Mouse (Mus musculus) frontal cortex, postnatal 14 days (tissue): ENCODE measurements around the gene Klhl42.

Source experiments
- DNase-seq, 2 experiments: peaks; one replicate each; pipeline ENCODE4 v3.0.0; 2022; ENCODE audit warnings: low spot score in 2 of 2

Klhl42 gene

DNA sequence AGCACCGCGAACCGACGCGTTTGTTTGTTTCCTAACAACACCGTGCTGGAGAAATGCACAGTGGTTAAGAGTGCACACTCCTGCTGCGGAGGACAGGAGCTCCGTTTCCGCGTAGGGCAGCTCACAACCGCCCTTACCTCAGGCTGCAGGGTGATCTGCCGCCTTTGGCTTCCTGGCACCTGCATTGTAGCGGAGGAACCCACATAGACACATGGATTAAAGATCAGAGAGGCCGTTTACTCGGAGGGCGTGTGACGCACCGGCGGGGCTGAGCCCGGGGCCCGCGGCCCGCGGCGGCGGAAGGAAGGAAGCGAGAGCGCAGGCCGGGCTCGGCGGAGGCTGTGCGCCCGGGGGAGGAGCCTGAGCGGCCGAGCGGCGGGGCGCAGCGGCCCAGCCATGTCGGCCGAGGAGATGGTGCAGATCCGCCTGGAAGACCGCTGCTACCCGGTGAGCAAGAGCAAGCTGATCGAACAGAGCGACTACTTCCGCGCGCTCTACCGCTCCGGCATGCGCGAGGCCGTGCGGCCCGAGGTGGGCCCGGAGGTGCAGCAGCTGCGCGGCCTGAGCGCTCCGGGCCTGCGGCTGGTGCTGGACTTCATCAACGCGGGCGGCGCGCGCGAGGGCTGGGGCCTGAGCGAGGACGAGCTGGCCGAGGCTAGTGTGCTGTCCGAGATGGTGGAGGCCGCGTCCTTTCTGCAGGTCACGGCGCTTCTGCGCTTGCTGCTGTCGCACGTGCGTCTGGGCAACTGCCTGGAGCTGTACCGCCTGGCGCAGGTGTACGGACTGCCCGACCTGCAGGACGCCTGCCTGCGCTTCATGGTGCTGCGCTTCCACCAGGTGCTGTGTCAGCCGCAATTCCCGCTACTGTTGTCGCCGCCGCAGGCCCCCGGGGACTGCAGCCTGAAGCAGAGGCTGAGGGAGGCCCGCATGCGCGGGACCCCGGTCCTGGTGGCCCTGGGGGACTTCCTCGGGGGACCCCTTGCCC, at the start of gene Klhl42:
Gene Klhl42 (plus strand): TSS at position 244 of the 985 bp plus-strand sequence.
- DNase-seq: peak; percentile 47 to 60

DNA sequence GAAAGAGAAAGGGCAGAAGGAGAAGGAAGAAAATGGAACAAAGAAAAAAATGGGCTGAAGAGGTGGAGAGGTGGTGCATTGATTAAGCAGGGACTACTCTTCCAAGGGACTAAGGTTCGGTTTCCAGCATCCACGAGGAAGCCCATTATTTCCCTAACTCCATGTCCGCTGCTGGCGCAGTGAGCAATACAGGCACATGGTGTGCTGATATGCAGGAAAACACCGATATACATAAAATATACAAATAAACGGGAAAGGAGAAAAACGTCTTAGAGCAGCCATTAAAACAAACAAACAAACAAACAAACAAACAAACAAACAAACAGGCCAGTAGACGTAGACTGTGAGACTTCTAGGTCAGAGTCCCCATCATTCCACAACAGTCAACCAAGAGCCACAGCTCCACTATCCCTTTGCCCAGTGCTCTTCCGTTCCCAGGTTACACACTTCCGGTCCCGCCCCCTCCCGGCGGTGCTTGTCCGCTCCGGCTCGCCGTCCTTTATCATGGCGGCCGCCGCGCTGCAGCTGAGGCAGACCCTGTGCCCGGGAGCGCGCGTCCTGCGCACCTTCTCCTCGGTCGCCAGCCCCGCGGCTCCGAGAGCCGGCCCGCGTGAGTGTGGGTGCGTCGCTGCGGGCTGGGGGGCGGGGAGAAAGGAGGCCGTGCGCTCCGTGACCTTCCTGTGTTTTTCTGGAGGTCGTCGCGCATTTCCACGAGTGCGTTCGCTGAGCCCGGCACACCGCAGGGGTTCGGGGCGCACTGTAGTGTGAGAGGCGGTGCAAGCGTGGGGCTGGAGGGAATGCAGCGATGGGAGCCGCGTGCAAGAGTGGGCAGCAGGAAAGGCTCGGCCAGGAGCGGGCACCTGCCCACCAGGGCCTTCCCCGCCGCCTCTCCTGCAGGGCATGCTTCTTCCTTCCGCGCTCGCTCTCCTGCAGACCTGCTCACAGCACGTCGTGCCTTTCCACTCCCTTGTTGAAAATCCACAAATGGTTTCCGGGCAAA, 48.6 kb upstream of the Klhl42 start, which contains the start of gene Mrps35:
Gene Mrps35 (plus strand): TSS at position 474 of the 1,000 bp plus-strand sequence.
- DNase-seq: peak; percentile 73 to 84

DNA sequence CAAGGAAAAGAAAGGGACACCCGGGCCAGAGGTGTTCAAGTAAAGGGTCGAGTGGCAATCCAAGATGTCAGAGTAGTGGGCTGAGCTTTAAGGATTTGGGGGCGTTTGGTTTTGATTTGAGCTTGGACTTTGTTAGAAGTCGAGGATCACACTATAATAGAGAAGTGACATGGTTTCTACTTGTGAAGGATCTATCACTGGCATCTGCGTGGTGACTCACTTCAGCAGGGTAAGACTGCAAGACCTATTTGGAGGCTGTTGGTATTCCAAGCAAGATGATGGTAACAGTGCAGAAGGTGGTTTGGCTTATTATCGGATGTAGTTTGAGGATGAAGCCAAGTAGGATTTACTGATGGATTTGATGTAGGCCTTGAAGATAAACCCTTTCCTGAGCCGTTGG, 47.5 kb upstream of the Klhl42 start:
- no peak for DNase-seq

DNA sequence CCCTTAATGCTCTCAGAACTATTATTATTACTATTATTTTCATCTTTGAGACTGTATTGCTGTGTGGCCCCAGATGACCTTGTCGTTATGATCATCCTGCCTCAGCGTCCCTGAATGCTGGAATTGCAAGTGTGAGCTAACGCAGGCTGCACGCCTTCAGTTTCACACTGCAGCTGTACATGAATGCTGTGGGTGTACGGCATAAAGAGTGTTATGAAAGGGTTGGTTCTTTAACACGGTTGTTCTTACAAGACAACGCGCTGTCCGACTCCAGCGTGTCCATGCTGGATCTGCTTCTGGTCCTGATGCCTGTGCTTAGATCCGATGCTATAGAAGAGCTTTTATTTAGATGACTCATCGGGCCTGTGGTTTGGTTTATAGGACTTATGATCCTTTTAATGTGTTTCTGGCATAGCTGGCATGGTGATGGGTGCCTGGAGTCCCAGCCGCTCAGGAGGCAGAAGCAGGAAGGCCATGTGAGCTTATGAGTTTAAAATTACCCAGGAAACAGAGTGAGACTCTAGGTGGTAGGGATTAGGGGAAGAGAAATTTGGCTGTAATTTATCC, 41.9 kb upstream of the Klhl42 start:
- DNase-seq: no peak

DNA sequence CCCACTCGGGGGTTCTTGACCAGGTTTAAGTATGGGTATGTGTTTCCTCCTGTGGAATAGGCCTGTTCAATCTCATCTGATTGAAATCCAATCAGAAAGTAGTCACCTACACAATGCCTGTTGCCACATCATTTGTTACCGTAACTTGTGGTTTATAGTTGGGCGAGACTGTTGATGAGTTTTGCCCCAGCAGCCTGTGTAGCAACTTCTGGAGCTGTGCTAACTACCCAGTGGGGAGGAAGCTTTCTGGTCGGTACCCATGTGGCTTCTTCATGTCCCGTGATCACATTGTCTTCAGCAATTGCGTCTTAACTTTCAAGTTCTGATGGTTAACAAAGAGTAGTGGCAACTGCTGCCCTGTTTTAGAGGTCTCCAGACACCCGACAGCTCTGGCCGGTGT, 39.5 kb upstream of the Klhl42 start:
- DNase-seq: no peak

DNA sequence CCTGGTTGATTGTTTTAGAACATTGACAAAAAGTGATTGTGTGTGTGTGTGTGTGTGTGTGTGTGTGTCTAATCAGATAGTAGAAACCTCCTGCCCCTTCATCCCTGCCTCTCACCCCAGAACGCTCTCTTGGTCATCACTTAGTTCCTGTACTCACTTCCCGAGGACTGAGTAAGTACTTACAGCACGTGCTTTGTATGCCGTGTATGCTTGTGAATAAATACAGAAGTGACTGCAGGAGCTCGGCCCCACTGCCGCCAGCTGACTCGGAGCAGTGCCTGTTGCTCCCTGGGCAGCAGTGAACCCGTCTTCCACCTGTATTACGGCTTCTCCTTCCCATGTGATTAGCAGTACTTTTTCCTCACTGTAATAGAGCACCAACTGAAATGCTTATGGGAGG, 38.7 kb upstream of the Klhl42 start:
- DNase-seq: no peak

DNA sequence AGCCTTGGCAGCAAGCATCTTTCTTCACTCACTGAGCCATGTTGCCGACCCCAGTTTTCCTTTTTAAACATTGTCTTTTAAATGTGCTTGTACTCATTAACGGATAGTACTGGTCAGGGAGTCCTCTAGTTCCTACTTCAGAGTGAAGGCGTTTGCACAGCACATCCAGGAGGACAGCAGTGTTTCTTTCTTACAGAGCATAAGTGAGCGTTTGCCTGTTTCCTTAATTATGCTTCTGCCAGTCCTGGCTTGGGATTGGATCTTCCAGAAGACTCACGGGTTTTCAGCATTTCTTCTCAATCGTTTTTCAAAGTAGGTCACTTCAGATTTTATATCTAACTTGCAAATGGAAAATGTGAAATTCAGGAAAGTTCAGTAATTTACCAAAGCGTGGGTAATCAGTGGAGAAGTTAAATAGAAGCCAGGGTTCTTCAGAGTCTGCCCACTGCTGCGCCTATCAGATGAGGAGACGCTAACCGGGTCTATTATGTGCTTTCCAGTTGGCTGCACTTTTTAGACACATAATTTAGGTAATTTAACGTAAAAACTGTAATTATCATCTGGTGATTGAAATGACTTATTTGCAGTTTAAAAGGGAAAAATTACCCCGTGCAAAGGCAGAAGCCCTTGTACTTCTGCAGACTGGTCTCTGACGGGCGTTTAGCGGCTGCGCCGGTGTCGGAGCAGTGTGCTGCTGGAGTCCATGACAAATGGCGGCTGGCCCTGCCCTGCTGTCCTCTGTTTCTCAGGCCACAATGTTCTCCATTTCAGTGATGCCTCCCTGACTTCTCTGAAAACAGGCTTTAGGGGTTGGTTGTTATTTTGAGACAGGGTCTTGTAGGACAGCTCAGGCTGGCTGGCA, 37.2 kb upstream of the Klhl42 start:
- no peak for DNase-seq

DNA sequence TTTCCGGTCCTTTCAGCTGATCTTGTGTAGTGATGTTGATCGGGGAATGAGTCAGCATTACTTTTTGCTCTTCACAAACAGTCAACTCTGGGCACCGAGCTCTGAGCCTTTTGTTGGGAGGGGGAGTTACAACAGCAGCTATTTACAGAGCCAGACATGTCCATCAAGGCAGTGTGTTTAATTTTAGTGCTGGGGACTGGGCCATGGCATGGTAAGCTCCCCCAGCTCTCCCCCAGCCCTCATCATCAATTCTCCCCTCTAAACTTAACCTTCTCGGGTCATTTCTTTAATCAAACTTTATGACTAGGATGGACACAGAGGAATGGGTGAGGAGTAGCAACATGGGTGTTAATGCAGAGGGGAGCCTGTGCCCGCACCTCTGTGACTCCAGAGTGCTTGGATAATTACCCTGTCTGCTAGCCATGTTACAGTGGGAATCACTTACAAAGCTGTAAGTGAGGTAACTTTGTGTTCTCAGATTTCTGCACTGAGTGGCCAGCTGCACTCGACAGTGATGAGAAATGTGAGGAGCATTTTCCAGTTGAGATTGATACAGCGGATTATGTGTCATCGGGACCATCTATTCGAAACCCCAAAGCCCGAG, 35.7 kb upstream of the Klhl42 start:
- DNase-seq: no peak

DNA sequence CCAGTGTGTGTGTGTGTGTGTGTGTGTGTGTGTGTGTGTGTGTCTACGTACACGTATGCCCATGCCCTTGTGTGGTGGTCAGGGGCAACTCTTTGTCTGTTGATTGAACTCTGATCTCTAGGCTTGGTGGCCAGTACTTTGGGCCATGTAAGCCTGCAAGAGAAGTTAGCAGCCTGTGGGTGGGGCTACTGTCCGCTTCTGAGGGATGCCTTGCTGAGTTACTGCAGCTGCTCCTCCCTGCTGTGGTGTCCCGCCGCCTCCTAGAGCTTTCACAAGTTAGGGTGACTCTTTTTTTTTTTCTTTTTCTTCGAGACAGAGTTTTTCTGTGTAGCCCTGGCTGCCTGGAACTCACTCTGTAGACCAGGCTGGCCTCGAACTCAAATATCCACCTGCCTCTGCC, 31.9 kb upstream of the Klhl42 start:
- no peak for DNase-seq

DNA sequence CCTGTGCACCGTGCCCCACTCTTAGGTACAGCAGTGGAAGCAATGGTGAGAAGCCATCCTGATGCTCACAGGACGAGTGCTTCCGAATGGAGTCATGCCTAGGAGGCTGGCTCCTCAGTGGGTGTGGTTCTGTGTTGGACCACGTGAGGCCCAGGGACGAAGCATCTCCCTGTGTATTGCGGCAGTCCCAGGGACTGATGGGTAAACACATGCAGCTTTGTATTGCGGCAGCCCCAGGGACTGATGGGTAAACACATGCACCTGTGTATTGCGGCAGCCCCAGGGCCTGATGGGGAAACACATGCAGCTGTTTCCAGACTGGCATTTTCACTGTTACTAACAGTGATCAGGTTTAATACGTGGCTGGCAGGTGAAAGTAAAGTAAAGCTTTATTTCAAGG, 29.5 kb upstream of the Klhl42 start:
- DNase-seq: no peak

DNA sequence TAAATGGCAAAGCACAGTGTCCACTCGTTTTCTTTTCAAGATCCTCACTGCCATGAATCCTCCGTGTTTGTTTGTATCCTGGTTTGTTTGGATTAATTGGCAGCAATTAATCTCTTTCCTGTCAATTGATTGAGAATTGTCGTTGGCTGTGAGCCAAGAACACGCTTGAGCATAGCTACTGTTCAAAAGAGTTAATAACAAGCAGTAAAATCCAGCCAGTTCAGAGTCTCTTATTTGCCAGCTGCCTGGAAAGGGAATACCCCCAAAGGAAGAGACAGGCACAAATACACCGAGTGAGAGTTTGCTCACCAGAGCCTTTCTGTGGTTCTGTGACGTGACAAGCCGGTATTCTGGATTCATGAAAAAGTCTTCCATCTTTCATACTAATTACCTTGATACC, 29.1 kb upstream of the Klhl42 start:
- no peak for DNase-seq

DNA sequence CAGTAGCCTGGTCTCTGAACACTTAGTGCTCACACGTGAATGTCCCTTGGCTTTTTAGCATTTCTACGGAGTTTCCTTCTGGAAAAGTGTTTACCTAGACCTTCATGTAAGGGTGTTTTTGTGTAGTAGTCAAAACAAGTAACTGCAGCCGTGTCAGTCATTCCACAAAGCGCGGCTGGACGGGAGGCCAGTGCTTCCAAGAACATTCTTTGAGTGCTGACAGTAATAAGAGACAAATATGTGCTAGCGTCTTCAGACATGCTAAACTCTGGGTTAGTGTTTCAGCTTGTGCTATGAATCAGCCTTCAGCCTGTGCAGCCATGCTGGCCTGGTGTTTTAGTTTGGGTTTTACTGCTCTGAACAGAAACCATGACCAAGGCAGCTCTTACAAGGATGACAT, 28.5 kb upstream of the Klhl42 start:
- no peak for DNase-seq

DNA sequence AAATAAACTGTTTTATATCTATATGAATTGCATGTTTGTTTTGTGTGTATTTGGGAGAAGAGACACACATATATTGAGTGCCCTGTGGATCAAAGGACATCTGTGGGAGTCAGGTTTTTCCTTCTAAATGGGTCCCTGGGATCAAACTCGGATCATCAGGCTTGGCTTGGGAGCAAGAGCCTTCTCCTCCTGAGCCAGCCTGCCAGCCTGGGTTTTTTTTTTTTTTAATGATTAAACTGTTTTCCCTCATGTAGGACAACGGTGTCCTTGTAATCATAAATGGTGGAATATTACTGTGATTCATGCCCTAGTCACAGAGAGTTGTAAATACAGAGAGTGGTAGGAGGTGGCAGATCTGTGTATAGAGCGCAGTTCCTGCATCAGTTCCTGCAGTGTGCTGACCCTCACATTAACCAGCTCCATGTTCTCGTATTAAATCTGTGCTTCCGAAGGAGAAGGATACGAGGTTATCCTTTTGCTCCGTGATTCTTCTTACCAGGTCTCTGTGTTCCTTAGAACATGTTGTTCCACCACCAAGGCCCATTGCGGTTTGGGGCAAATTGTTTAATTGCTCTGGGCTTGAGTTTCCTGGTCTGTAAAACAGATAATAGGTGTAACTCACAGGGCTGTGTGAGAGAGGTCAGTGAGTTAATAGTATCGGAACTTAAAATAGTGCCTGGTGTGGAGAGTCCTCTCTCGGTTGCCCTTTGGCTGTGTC, 26.8 kb upstream of the Klhl42 start:
- no peak for DNase-seq

DNA sequence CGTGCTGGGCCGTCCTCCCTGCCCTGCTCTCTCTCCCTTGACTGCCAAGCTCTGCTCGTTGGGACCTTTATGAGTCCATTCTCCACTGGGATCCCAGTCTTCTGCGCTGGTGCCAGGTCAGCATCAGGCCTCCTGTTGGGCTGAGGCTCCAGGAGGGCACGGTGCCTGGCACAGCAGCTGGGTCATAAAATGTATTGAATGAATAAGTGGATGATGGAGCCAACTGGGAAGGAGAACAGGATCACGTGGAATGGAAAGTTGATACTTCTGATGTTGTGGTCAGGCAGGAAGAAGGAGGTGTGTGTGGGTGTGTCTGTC, 26.3 kb upstream of the Klhl42 start:
- DNase-seq: no peak

DNA sequence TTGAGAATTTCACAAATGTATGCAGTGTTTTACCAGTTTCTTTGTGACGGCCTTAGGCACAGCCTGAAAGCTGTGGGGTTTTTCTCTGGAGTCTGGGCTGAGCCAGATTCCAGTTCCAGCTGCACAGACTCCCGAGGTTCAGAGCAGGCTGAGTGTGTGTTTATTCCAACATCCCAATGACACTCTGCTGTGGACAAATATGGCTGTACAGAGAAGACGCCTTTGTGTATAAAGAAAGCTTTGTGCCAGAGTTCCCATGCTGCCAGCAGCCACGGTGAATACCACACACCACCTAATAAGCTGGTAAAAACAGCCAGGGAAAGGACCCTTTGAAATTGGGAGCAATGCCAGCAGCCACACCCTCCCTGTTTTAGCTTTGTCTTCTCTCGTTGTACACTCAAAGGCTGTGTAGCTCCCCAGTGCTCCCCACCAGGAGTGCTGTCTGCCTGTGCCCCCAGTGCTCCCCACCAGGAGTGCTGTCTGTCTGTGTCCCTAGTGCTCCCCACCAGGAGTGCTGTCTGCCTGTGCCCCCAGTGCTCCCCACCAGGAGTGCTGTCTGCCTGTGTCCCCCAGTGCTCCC, 15.3 kb upstream of the Klhl42 start:
- DNase-seq: no peak

DNA sequence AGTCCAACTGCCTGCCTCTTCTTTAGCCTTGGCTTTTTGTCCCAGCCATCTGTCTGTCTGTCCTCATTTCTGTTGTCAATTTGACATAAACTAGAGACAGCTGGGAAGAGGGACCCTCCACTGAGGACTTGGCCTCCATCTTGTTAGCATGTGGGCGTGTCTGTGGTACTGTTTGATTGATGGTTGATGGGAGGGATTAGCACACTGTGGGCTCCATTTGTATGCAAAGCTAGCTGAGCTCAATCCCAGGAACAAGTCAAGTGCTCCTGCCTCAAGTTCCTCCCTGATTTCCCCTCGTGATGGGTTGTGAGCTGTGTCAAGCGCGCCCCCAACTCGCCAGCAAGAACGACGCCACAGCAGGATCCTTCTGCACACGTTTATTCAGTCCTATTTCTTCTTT, 14.3 kb upstream of the Klhl42 start:
- DNase-seq: no peak

DNA sequence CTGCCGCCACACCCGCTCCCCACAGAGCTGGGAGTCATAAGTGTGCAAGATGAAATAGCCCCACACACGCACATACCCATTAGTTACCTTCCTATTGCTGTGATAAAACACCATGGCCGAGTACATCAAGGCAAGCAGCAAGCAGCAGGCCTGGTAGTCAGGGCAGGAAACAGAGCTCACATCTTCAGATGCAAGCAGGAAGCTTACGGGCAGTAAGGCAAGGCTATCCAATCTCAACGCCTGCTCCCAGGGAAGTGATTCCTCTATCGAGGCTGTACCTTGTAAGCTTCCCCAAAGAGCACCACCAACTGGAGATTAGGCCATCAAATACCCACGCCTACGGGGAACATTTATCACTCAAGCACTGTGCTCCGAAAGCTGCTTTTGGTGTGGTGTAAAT, 11.3 kb upstream of the Klhl42 start:
- no peak for DNase-seq

DNA sequence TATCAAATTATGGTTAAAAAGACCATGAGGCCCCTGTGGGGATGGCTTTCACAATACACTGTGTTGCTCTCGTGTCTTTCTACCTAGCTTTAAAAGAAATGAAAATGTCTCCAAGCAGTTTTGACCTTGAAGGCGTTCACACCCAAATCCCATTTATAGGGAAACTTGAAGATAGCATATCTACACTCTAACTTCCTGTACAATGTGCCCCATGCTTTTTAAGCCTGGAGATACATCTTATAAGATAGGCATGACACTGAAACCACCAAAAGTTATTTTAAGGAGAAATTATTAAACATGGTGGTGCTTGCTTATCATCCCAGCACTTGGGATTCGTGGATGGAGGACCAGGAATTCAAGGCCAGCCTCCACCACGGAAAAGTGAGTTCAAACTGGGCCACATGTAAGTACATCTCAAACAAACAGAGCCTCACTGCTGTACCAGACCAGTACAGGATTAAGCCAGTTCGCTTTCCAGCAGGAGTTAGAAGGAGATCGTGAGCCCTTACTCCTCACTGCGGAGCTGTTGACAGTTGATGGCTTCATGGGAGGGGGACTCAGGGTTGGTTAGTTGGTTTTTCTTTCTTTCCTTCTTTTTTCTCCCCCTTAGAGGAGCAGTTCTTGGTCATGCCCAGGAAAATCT, 5.7 kb upstream of the Klhl42 start:
- no peak for DNase-seq

DNA sequence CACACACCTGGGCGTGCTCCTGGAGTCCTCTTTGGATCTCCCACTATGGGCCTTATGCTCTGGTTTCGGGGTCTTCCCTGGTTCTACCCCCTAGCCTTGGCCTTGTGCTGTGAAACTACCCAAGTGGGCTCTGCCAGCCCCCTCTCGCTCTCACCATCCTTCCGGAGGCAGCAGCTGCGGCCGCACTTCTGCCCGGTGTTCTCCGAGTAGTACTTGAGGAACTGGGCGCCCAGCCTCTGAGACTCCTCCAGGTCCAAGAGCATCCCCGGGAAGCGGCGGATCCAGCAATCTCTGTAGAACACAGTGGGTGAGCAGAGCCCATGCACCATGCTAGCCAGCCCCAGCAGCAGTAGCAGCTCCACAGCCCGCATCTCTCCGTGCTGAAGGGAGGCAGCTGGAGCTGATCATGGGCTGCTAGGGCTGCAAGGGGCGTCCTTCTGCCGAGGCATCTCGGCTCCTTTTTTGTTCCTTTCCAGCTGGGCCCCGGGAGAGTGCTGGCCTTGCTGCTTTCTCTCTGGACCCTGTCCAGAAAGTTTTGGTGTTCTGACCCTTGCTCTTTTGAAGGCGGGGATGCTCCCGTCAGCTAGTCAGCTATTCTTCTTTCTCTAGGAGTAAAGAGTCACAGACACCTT, 4.5 kb upstream of the Klhl42 start, which contains the start of gene Mansc4:
Gene Mansc4 (minus strand): TSS at position 439 of the 632 bp plus-strand sequence.
- no peak for DNase-seq
